22 mouse cellular contexts compared by ENCODE assay signal in genomic region chr1:139108251-139108650, GRCm38 (mm10).
DNase-seq lines count a peak whose midpoint lies in the region; ATAC-seq and TF ChIP-seq lines count a peak whose summit lies in the region.
"Had no signal": no experiment of that assay in that cellular context is flagged by ENCODE, and none has a peak within 500 bp of the region (broad histone marks: within the 10 kb centered on the region; RNA-seq: fewer than 3 reads in every experiment).

No protein-coding gene starts in this region.

- H3K9me3 ChIP-seq in limb, embryonic 14.5 days (ENCODE audit: control insufficient read depth, low read length), result no peaks in the 10 kb centered on the region
- H3K9me3 ChIP-seq in limb, embryonic 10.5 days (replicated peaks), result no peaks in the 10 kb centered on the region
- H3K9me3 ChIP-seq: embryonic facial prominence, embryonic 13.5 days; forebrain, embryonic 10.5 days; forebrain, embryonic 12.5 days; G1E had no signal

- H3K4me3 ChIP-seq in limb, embryonic 14.5 days (replicated peaks; ENCODE audit: low read length), result no peak overlapping the region
- H3K4me3 ChIP-seq in limb, embryonic 10.5 days, result no peak overlapping the region
- no peak overlapping the region for H3K4me3 ChIP-seq in cerebellum, adult 2 months (replicated peaks; ENCODE audit: insufficient read depth, low read depth, low read length)
- H3K4me3 ChIP-seq: embryonic facial prominence, embryonic 13.5 days; erythroblast, embryonic 14.5 days; forebrain, embryonic 10.5 days; forebrain, embryonic 12.5 days had no signal

- H3K27me3 ChIP-seq in limb, embryonic 14.5 days (ENCODE audit: control insufficient read depth, insufficient read depth, low read length), result no peaks in the 10 kb centered on the region
- H3K27me3 ChIP-seq in limb, embryonic 10.5 days (ENCODE audit: low read depth, poor library complexity, severe bottlenecking), result no peaks in the 10 kb centered on the region
- H3K27me3 ChIP-seq in cerebellum, adult 2 months (ENCODE audit: control insufficient read depth, insufficient read depth, low read length), result no peaks in the 10 kb centered on the region
- H3K27me3 ChIP-seq: CH12.LX; embryonic facial prominence, embryonic 13.5 days; forebrain, embryonic 12.5 days had no signal

- H3K4me2 ChIP-seq in limb, embryonic 14.5 days (replicated peaks; ENCODE audit: low read depth, low read length, severe bottlenecking), result no peak overlapping the region
- H3K4me2 ChIP-seq: embryonic facial prominence, embryonic 13.5 days; forebrain, embryonic 12.5 days had no signal

- no peak overlapping the region for H3K27ac ChIP-seq in limb, embryonic 14.5 days (replicated peaks; ENCODE audit: low read depth, low read length)
- H3K27ac ChIP-seq in limb, embryonic 10.5 days, result no peak overlapping the region
- H3K27ac ChIP-seq in cerebellum, adult 2 months (ENCODE audit: insufficient read depth, low read length), result no peak overlapping the region
- H3K27ac ChIP-seq: embryonic facial prominence, embryonic 13.5 days; forebrain, embryonic 10.5 days; forebrain, embryonic 12.5 days had no signal

- no peak for TF ChIP-seq CTCF in cerebellum, adult 2 months (IDR thresholded peaks at IDR 0.05; ENCODE audit: borderline replicate concordance, insufficient read depth, low read depth, low read length)

- H3K36me3 ChIP-seq in limb, embryonic 14.5 days (ENCODE audit: control insufficient read depth, insufficient read depth, low read length), result peaks cover 16% of the 10 kb centered on the region; the same call in 1 of the 2 replicates
- H3K36me3 ChIP-seq in limb, embryonic 10.5 days, result peaks cover 27% of the 10 kb centered on the region

- 80% methylated on average over 2 of the region's 2 CpGs for WGBS in limb, embryonic 14.5 days
- WGBS in limb, embryonic 10.5 days, result 89% methylated on average over 2 of the region's 2 CpGs
- WGBS in cerebellum, adult 2 months, result 87% methylated on average over 2 of the region's 2 CpGs

- no peak for ATAC-seq in limb, embryonic 14.5 days (ENCODE audit: low FRiP score, low read depth)
- ATAC-seq in erythroblast, adult 5-6 weeks (replicated peaks; ENCODE audit: low FRiP score, poor library complexity, severe bottlenecking), result no peak
- ATAC-seq: CD4-positive, CD25-positive, alpha-beta regulatory T cell, adult 4 months; forebrain, embryonic 14.5 days; forebrain, embryonic 16.5 days had no signal

- H3K9ac ChIP-seq in limb, embryonic 14.5 days (ENCODE audit: low read depth, low read length, severe bottlenecking), result no peak overlapping the region
- H3K9ac ChIP-seq: embryonic facial prominence, embryonic 13.5 days; forebrain, embryonic 12.5 days had no signal

- 0 out of 2 replicates have a peak, but pooled peaks cover 4% of the 10 kb centered on the region for H3K4me1 ChIP-seq in limb, embryonic 14.5 days (ENCODE audit: control insufficient read depth, insufficient read depth, low read length)
- H3K4me1 ChIP-seq in limb, embryonic 10.5 days, result peaks cover 8% of the 10 kb centered on the region; the same call in 1 of the 2 replicates
- no peaks in the 10 kb centered on the region for H3K4me1 ChIP-seq in cerebellum, adult 2 months (ENCODE audit: control insufficient read depth, insufficient read depth, low read length)
- H3K4me1 ChIP-seq: forebrain, embryonic 12.5 days had no signal

- DNase-seq in limb, embryonic 14.5 days (ENCODE audit: low spot score), result peak; percentile 16
- no peak for DNase-seq in limb, embryonic 10.5 days (ENCODE audit: low spot score)
- peak; percentile 87 for DNase-seq in NIH3T3 (ENCODE audit: low read depth)
- no peak for DNase-seq in cerebellum, adult 2 months
- DNase-seq: adrenal gland, adult 8-10 months; adrenal gland, postnatal 14 days; adrenal gland, postnatal 36 days; B cell, adult 2 months; cerebellum, adult 11-12 months; cerebellum, adult 9-10 months; cerebellum, postnatal 10 days; cerebellum, postnatal 25 days had no signal

- no peak for TF ChIP-seq POLR2A in limb, embryonic 14.5 days (IDR thresholded peaks at IDR 0.05; ENCODE audit: borderline replicate concordance, extremely low read depth, insufficient read depth, insufficient read length)
- no peak for TF ChIP-seq POLR2A in cerebellum, adult 2 months (IDR thresholded peaks at IDR 0.05; ENCODE audit: borderline replicate concordance, insufficient read depth, low read length)

Comparison
In these comparisons a context has a peak if more than half of its experiments do, and no peak if none do; other contexts are left out.
1. DNase-seq: peak in limb, embryonic 14.5 days (single experiment) and NIH3T3 (single experiment); none in limb, embryonic 10.5 days (single experiment) and cerebellum, adult 2 months (0 of 2).